Mouse (Mus musculus): ENCODE results near the gene Zscan12. TPM values are rescaled to one million over a fixed set of nuclear protein-coding genes. Genes with fewer than 3 reads are reported as not detected.

The Zscan12 gene
- 1 to 10 TPM; 8.6 TPM for total RNA-seq (2021)
- long read RNA-seq, full-length matches to known transcripts: 5 of 8 reads
- long read RNA-seq, partial matches to known transcripts: 0 of 8 reads
- long read RNA-seq, other reads (novel, unspliced or antisense): 3 of 8 reads

DNA sequence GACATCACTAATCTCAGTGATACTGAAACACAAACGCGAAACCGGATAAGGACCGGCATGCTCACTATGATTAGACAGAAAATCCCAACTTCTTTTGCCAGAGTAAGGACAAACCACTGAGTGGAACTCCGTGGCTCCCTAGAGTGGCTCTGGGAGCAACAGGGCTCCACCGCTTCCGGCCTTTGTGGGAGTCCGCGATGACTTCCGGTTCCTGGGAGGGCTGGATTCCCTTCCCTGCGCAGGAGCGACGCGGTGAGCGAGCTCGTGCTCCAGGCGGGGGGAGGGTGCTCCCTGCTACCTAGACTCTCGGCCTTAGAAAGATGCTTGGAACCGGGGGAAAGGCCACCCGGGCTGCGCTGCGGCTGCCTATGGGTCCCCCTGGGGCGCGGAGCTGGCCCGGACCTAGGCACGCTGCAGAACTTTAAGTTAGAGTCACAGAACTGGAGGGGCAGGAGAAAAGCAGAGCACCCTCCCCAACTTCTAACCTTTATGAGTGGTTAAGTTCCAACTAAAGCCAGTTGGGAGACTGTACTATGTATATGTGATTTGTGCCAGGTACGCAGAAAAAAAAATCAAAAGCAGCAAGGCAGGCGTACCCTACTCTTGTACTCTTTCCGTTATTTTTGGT is at the start of gene Zscan12:
TSS of gene Zscan12 (plus strand) at position 200 of the 628 bp plus-strand sequence.
- peak; percentile 90 to 94 for DNase-seq (ENCODE audit: low spot score in 2 of 2)

DNA sequence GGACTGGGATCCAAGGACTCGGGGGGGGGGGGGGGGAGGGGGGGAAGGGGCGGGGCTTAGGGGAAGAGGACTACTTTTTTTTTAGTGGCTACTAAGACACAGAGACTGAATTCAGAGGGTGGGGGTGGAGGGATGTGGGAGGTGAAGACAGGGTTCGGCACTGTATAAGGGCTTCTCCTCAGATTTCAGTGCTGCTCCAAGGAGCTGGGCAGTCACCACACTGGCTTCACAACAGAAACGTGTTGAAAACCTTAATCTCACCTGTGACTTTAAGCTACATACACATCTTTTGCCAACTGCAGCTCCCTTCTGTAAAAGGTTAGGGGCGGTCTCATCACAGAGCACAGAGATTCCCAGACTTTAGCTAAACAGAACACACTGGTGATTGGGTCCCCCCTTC is 49.8 kb upstream of the Zscan12 start:
- DNase-seq (ENCODE audit: low spot score in 2 of 2): no peak

DNA sequence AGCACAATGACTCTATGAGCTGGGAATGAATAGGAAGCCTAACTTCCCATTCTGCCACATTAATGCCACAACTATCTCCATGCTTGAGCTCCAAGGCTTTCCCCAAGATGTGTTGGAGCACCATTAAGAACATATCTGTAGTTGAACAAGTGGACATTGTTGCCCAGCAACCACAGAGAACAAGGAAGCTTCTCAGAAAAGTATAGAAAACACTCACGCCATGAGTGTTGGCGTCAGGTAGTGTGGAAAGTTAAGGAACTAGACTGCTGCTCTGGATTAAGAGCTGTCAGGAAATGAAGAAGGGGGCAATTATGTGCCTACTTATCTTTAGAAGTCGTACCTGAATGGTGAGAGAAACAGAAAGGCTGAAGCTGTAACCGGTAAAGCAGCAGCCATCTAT is 48.7 kb upstream of the Zscan12 start:
- DNase-seq (ENCODE audit: low spot score in 2 of 2): no peak

DNA sequence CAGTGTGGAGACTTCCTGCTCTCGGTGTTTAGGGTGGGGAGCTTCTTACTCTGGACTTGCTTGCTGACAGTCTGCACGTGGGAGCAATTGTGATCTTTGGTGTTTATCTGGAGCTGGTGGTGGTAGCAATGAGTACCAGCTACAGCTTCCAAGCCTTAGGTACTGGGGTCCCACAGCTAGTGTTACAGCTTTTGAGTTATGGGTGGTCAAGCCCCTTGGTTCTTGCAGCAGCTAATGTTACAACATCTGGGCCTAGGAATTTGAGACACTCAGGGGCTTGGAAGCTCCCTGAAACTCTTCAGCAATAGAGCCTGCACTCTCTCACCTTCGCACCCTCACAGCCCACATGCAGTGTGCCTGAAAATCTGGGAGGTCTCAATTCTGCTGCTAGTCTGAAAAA is 42.4 kb upstream of the Zscan12 start:
- DNase-seq (ENCODE audit: low spot score in 2 of 2): no peak

DNA sequence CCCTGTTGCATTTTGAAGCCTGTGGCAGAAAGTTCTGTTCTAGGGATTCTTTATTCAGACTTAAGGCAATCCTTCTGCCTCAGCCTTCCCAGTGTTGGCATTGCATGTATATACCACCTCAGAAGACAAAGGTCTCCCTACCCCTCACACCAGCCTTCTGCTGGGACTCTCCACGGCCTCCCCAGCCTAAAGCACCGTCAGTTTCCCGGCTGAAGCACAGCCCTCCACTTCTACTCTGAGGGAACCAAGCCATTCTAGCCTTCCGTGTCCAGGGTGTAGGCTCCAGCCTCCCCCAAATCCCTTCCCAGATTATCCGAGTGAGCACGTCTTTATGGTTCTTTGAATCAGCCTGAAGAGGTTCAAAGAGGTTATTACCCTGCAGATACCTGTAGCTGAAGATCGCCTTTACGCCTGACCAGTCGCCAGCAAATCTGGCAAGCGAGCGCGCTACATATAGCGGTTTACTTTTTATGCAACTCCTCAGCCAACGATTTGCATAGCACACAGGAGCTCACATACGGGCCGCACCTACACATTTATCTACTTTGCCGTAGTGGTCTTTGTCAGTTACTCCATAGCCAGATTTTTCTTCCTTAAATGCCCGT is 40.6 kb upstream of the Zscan12 start:
- DNase-seq (ENCODE audit: low spot score in 2 of 2): peak in 1 of 2 experiments; percentile 39

DNA sequence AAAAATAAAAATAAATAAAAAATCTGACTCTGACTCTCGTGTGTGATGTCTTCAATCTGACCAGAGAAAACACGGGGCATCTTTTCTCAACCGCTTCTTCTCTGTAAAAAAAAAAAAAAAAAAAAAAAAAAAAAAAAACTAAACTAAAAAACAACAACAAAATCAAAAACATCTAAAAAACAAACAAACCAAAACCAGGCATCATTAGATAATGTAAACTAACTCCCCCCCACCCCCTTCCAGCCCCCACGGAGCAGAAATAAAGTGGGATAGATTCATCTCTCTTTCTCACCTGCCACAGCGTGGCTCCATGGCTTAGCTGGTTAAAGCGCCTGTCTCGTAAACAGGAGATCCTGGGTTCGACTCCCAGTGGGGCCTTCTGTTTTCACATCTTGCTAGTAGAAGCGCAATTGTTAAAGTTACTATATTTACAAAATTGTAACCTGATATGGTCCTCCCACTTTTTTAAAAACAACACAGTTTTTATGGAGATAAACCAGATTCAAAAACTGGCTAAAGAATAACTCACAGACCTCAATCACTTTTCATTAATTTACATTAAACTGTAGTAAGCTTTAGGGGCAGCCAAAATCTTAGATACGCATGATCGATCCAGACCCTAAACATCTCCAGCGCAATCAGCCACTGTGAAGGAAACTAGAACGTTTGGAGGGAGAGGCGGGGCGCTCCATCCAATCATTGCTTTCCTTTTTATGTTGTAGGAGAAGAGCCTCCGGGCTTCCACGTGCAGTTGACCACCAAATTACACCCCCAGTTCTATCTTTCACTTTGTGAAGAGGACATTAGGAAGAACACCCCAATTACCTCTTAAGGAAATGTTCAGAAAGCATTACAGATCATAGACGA is 39.9 kb upstream of the Zscan12 start:
- DNase-seq (ENCODE audit: low spot score in 2 of 2): peak; percentile 69 to 87

DNA sequence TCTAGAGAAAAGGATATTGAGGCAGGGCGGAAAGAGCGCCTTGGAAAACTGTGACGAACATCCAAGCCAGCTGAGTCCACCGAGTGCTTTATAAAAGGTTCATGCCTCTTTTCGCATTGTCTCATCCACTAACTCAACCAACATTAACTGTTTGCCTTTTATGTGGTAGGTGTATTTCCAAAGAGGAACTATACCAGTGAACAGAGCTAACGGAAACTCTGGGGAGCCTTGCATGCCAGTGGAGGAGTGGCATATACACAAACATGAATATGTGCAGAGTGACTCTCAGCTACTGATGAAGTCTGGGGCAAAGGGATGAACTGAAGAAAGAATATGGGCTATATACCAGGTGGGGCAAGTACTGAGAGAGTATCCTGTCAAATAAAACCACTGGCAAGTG is 39.2 kb upstream of the Zscan12 start:
- no peak for DNase-seq (ENCODE audit: low spot score in 2 of 2)

DNA sequence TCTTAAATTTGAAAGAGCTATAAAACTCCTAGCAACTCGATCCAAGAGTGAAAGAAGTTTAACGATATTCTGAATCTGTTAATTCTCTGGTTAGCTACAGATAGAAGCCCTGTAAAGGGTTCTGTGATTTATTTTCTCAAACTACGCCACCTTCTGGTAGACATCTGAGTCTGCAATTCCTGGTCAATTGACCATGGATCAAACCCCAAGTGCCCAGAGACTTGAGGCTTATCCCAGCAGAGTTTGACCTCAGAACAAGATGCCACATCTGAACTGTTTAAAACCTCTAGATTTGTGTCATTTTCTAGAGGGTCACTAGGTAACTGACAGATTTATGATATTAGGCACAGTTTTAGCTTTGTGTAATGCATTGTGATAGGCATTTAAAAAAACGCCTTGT is 36.4 kb upstream of the Zscan12 start:
- peak in 1 of 2 experiments; percentile 24 for DNase-seq (ENCODE audit: low spot score in 2 of 2)

DNA sequence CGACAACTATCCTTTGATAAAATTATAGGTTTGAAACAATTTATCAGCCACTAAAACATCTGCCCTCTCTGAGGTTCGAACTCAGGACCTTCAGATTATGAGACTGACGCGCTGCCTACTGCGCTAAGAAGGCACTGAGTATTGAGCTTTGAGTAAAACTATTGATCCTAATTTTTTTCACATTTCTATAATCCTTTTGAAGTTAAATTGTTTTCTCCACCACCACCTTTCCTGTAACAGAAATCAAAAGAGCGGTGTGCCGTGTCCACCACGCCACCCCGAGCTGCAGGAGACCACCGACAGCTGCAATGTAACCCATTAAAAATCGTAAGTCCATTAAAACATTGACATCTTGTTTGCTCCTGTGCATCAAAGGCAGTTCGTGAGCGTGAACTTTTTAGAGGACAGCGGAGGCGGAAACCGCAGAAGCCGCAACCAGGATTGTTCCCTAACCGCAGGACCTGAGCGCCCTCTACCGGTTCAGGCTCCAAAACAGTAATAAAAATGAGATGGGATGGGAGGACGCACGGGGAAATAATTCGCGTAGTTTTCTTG is 35.9 kb upstream of the Zscan12 start:
- DNase-seq (ENCODE audit: low spot score in 2 of 2): peak; percentile 66 to 89

DNA sequence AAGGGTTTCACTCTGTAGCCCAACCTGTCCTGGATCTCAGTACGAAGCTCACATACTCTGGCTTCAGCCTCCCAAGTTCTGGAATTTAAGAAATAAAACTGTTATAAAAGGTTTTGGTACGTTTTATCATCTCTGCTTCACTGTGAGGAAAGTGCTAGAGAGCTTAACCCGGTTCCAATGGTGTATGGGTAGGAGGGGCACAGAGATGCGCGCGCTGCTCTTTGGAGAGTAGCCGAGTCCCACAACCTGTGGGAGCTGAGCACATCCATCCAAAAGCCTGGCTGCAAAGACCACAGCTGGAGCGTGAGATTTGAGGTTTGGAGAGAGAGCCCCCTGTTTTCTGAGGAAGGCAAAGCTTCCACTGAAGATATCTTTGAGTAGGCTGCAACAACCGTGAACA is 35.2 kb upstream of the Zscan12 start:
- DNase-seq (ENCODE audit: low spot score in 2 of 2): no peak

DNA sequence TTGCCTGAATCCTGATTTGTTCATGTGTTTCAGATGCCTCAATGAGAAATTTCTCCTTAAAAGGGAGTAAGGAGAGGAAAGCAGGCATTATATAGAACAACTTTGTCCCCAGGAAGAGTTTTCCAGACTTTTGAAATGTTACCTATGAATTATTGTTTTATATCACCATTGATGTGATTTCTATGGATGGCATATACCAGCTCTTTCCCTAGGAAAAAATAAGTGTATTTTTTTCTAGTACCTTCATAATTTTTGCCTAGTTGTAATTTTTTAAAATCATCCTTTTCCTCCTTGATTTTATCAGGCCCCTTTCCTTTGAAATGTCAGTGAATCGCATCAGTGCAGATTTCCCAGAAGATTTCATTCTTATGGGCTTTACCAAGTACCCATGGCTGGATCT is 16.0 kb upstream of the Zscan12 start, which contains the start of gene Olfr1367:
TSS of gene Olfr1367 (plus strand) at position 301 of the 400 bp plus-strand sequence.
- DNase-seq (ENCODE audit: low spot score in 2 of 2): no peak

DNA sequence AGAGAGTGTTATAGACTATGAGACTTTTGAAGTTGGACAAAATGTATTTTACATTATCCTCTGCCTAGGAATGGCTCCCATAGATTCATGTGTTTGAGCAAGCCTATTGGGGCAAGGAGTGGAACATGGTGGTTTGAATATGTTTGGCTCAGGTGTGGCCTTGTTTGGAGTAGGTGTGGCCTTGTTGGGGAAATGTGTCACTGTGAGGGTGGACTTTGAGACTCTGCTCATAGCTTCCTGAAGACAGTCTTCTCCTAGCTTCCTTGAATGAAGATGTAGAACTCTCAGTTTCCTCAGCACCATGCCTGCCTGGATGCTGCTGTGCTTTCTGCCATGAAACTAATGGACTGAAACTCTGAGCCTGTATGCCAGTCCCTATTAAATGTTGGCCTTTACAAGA is 12.0 kb upstream of the Zscan12 start:
- DNase-seq (ENCODE audit: low spot score in 2 of 2): no peak

DNA sequence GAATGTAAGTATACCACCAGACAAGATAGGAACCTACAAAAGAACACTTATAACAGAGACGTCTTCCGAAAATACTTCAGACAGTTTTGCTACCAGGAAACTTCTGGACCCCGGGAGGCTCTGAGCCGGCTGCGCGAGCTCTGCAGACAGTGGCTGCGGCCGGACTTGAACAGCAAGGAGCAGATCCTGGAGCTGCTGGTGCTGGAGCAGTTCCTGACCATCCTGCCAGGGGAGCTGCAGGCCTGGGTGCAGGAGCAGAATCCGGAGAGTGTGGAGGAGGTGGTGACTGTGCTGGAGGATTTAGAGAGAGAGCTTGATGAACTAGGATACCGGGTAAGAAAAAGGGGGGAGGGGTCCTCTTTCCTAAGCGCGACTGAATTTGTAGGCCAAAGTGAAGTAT is 1.1 kb downstream of the Zscan12 start:
- no peak for DNase-seq (ENCODE audit: low spot score in 2 of 2)

DNA sequence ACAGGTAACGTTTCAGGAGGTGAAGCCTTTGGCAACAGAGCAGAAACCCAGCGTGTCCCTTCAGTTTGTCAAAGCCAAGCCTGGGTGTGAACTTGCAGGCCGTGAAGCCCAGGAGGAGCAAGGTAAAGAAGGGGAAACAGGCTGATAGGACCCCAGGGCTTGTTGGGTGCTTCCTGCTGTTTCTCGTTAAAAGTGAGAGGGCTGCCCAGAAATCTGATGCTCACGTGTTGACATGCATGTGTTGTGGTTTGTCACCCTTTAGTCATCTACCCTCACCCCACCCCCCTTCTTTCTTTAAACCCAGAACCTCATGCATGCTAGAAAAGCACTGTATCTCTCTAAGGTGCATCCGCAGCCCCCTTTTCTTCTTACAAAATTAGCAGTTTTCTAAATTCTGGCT is 4.0 kb downstream of the Zscan12 start:
- DNase-seq (ENCODE audit: low spot score in 2 of 2): no peak

DNA sequence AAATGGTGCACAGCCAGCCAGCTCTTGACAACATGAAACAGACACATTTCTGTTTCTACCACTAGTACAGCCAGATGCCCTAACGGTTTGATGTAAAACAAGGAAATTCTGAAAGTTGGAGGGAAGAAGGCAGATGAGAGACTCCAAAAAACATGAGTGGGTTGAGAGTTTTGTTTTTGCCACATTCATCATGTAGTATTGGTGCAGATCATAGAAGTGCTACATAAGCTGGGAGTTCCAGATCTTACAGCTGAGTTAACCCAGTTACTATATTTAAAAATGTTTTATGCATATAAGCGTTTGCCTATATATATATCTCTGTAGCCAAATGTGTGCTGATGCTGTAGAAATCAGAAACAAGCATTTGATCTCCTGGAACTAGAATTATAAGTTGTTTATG is 10.1 kb downstream of the Zscan12 start:
- no peak for DNase-seq (ENCODE audit: low spot score in 2 of 2)

DNA sequence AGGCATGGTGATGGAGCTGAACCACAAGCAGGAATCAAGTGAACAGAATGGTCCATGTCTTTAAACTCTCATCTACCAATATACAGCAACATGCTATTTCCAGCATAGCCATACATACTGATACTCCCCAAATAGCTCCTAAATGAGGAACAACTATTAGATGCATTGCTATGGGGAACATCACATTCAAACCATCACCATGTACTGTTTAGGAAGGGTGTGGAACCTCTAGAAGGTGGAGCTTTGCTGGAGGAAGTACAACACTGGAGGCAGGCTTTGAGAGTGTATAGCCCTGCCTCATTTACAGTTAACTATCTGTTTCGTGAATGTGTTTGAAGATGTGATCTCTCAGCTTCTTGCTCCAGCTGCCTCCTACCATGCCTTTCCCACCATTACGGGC is 15.2 kb downstream of the Zscan12 start:
- no peak for DNase-seq (ENCODE audit: low spot score in 2 of 2)

DNA sequence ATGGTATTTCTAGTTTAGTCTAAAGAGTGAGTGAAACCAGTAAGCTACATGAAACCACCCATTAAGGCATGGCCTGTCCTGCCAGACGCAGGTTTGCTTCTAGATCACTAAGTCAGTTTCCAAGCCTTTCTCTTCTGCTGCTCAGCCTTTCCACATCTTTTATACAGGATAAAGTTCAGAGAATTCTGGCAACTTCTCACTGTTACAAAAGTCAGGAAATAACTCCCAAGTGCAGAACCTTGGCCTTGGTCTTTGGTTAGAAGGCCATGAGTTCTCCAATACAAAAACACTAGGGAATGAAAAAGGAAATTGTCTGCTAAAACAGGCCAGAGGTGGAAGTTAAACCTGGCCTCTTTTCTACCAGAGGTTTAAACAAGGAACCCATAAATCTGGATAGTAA is 32.6 kb downstream of the Zscan12 start:
- DNase-seq (ENCODE audit: low spot score in 2 of 2): no peak

DNA sequence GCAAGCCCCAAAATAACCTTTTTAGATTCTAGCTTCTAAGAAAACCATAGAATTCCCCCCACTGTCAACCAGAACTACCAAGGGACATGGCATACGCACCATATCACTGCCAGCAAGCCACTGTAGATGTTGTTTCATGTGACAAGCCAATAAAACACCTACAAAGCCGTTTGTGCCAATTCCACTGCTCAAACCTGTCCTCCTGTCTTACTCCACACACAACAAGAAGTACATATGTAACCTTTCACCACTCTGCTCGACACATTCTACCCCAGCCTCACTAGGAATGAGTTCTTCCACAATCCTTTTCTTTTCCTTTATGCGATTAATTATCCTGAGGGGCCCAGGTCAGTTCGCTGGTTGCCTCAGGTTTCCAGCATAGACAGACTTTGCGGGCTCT is 33.0 kb downstream of the Zscan12 start:
- no peak for DNase-seq (ENCODE audit: low spot score in 2 of 2)

DNA sequence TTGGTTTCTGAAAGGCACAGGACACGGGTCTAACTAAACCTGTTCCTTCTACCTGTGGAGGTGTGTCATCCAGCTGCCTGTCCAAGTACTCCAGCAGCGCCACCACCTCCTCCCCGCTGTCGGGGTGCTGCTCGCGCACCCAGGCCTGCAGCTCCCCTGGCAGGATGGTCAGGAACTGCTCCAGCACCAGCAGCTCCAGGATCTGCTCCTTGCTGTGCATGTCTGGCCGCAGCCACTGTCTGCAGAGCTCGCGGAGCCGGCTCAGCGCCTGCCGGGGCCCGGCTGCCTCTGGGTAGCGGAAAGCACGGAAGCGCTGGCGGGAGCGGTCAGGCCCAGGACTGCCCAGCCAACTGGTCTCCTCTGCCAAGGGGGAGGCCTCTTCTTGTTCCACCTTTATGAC is 33.4 kb downstream of the Zscan12 start:
- peak in 1 of 2 experiments; percentile 3 for DNase-seq (ENCODE audit: low spot score in 2 of 2)

DNA sequence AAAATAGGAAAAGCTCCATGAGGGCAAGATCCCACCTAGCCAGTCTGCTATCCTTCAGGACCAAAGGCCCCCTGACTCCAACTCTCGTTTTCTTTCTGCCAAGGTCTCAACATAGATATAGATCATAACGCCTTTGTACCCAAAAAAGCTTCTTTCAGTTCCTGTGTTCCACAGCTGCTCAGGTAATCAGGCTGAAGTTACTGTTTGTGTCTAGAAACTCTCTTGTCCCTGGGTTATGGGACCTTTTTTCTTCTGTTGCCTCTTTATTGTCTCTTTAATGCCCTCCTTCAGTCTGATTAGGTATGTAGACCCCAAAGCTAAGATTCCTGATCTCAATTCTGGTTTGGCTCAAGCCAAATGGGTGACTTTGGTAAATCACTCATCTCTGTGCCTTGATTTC is 34.9 kb downstream of the Zscan12 start:
- no peak for DNase-seq (ENCODE audit: low spot score in 2 of 2)

DNA sequence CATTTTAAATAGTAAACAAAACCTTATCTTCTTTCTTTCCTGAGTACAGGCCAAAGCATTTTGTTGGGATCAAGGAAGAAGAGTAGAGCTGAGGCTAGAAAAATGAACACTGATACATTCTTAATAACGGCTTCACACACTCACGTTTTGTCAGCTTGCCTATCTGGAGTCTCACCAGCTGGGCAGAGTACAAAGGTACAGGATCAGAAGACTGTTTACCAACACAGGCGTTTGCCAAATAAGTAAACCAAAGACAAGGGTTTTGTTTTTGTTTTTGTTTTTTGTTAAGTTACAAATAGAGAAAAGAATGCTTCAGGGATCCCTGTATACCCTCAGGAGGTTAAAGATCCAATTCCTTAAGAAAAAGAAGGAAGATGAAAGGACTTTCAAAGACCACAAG is 38.5 kb downstream of the Zscan12 start:
- DNase-seq (ENCODE audit: low spot score in 2 of 2): no peak
